7 mouse cellular contexts compared by ENCODE assay signal in genomic region chr12:10438054-10439001, GRCm38 (mm10). TPM values are rescaled to one million over a fixed set of nuclear protein-coding genes. Genes with fewer than 3 reads are reported as not detected.
DNase-seq lines count a peak whose midpoint lies in the region; ATAC-seq and TF ChIP-seq lines count a peak whose summit lies in the region.

No protein-coding gene starts in this region.

- no peaks in the 10 kb centered on the region for H3K27me3 ChIP-seq in intestine, embryonic 15.5 days (replicated peaks)
- peaks cover 22% of the 10 kb centered on the region for H3K27me3 ChIP-seq in midbrain, embryonic 13.5 days
- no peaks in the 10 kb centered on the region for H3K27me3 ChIP-seq in spleen, adult 2 months (ENCODE audit: control insufficient read depth, insufficient read depth, low read length)

- H3K4me1 ChIP-seq in intestine, embryonic 15.5 days (replicated peaks), result no peaks in the 10 kb centered on the region
- H3K4me1 ChIP-seq in midbrain, embryonic 13.5 days (replicated peaks), result peaks cover 11% of the 10 kb centered on the region
- no peaks in the 10 kb centered on the region for H3K4me1 ChIP-seq in spleen, adult 2 months (ENCODE audit: control insufficient read depth, insufficient read depth, insufficient read length)

- no peak overlapping the region for H3K9ac ChIP-seq in intestine, embryonic 15.5 days
- H3K9ac ChIP-seq in midbrain, embryonic 13.5 days (replicated peaks), result no peak overlapping the region

- no peak overlapping the region for H3K27ac ChIP-seq in intestine, embryonic 15.5 days
- no peak overlapping the region for H3K27ac ChIP-seq in midbrain, embryonic 13.5 days
- H3K27ac ChIP-seq in spleen, adult 2 months (ENCODE audit: insufficient read depth, low read length), result no peak overlapping the region

- no peak overlapping the region for H3K4me3 ChIP-seq in intestine, embryonic 15.5 days (replicated peaks)
- no peak overlapping the region for H3K4me3 ChIP-seq in midbrain, embryonic 13.5 days (replicated peaks)
- H3K4me3 ChIP-seq in spleen, adult 2 months (ENCODE audit: extremely low read depth, insufficient read depth, insufficient read length), result no peak overlapping the region

- no peaks in the 10 kb centered on the region for H3K9me3 ChIP-seq in intestine, embryonic 15.5 days
- no peaks in the 10 kb centered on the region for H3K9me3 ChIP-seq in midbrain, embryonic 13.5 days

- H3K4me2 ChIP-seq in intestine, embryonic 15.5 days (replicated peaks), result no peak overlapping the region
- no peak overlapping the region for H3K4me2 ChIP-seq in midbrain, embryonic 13.5 days (replicated peaks)

- H3K36me3 ChIP-seq in intestine, embryonic 15.5 days, result no peaks in the 10 kb centered on the region
- no peaks in the 10 kb centered on the region for H3K36me3 ChIP-seq in midbrain, embryonic 13.5 days
- no peaks in the 10 kb centered on the region for H3K36me3 ChIP-seq in spleen, adult 2 months (ENCODE audit: control insufficient read depth, insufficient read depth, low read length)

- ATAC-seq in intestine, embryonic 15.5 days, result peak; percentile 75
- ATAC-seq in midbrain, embryonic 13.5 days, result peak; percentile 84

- peak; percentile 10 for DNase-seq in T-cell, adult 2 months (ENCODE audit: low spot score)
- peak; percentile 94 to 96 for DNase-seq in cerebellum, postnatal 10 days
- peak; percentile 79 to 86 for DNase-seq in frontal cortex, postnatal 36 days (ENCODE audit: low spot score in 2 of 2)
- peak; percentile 80 to 84 for DNase-seq in left cerebral cortex, postnatal 10 days (ENCODE audit: extremely low spot score in 1 of 2, low spot score in 2 of 2)
- peak; percentile 5 to 45 for DNase-seq in spleen, adult 2 months (ENCODE audit: low read depth in 1 of 2, low spot score in 2 of 2)

- WGBS in intestine, embryonic 15.5 days, result 28% methylated on average over 15 of the region's 15 CpGs
- WGBS in midbrain, embryonic 13.5 days, result 25% methylated on average over 15 of the region's 15 CpGs
- 36% methylated on average over 15 of the region's 15 CpGs for WGBS in spleen, adult 2 months

- peak; percentile 80; the same call in 1 of the 2 replicates for TF ChIP-seq CTCF in spleen, adult 2 months (IDR thresholded peaks at IDR 0.05; ENCODE audit: extremely low read depth, insufficient read depth, insufficient read length, insufficient replicate concordance)

- intact Hi-C loops in left cerebral cortex, postnatal 10 days (cut with DNase I), result loop anchor here (2.0 to 10.0 kb wide), 3 partner anchors 214 to 1386 kb away; partner anchors contain the start of gene Osr1

- no peak for TF ChIP-seq POLR2A in spleen, adult 2 months (IDR thresholded peaks at IDR 0.05; ENCODE audit: low read depth, low read length)

RNA-seq across cellular contexts. Expression of gene Rdh14, which starts 47.8 kb away (rescaled TPM):
- 43.5 and 43.9 TPM in 2 replicates for polyA plus RNA-seq in intestine, embryonic 15.5 days (2015; fragmentation: Nextera tagmentation; extraction: Ambion mirVana)
- 10 to 100 TPM; 31.8 to 33.6 TPM for total RNA-seq in left cerebral cortex, postnatal 10 days (2021)
- polyA plus RNA-seq in midbrain, embryonic 13.5 days (2015; fragmentation: Nextera tagmentation; extraction: Ambion mirVana), result 32.0 and 34.9 TPM in 2 replicates
- polyA plus RNA-seq in spleen, adult 2 months (2012; rRNA removed), result 7.5 and 11.1 TPM in 2 replicates

Comparison
In these comparisons a context has a peak if more than half of its experiments do, and no peak if none do; other contexts are left out.
1. DNase-seq: peak in every context shown above with its lines; median percentile 95 in cerebellum, postnatal 10 days; 82 in frontal cortex, postnatal 36 days; 82 in left cerebral cortex, postnatal 10 days; 25 in spleen, adult 2 months; 10 in T-cell, adult 2 months.